Mouse (Mus musculus) heart, embryonic 11.5 days (tissue): ENCODE results near the gene Spindoc. TPM values are rescaled to one million over a fixed set of nuclear protein-coding genes. Genes with fewer than 3 reads are reported as not detected.

ENCODE experiments used
- ATAC-seq: fragments of 200-750 bp; cut with Nextera tagmentation; replicated peaks from 2 replicates; pipeline ENCODE4 v1.8.0; 2017; ENCODE audit warnings: moderate library complexity; ENCODE audit not compliant: insufficient number of reproducible peaks, low FRiP score, low TSS enrichment
- H3K27ac ChIP-seq: fragments of 300-500 bp; sonication (generic); 2 replicates; pipeline ENCODE4 v1.5.1; 2014; ENCODE audit warnings: mild to moderate bottlenecking, low read depth, low read length
- H3K27me3 ChIP-seq: fragments of 300-500 bp; sonication (generic); 2 replicates; pipeline ENCODE4 v1.6.1; 2014; ENCODE audit warnings: mild to moderate bottlenecking, low read length, mixed read lengths; ENCODE audit not compliant: control insufficient read depth, insufficient read depth
- H3K36me3 ChIP-seq: fragments of 300-500 bp; sonication (generic); 2 replicates; pipeline ENCODE4 v1.6.1; 2014; ENCODE audit warnings: mild to moderate bottlenecking, low read length, moderate library complexity, mixed read lengths; ENCODE audit not compliant: control insufficient read depth, insufficient read depth
- H3K4me1 ChIP-seq: fragments of 300-500 bp; sonication (generic); 2 replicates; pipeline ENCODE4 v1.6.1; 2014; ENCODE audit warnings: low read length; ENCODE audit not compliant: control insufficient read depth, insufficient read depth
- H3K4me2 ChIP-seq: fragments of 300-500 bp; sonication (generic); 2 replicates; pipeline ENCODE4 v1.6.1; 2014; ENCODE audit warnings: mild to moderate bottlenecking, moderate library complexity
- H3K4me3 ChIP-seq: fragments of 300-500 bp; sonication (generic); 2 replicates; pipeline ENCODE4 v1.5.1; 2014; ENCODE audit warnings: low read depth, low read length
- H3K9ac ChIP-seq: fragments of 300-500 bp; sonication (generic); 2 replicates; pipeline ENCODE4 v1.6.1; 2014; ENCODE audit warnings: mild to moderate bottlenecking, low read depth, low read length, moderate library complexity
- H3K9me3 ChIP-seq: fragments of 300-500 bp; sonication (generic); replicated peaks from 2 replicates; pipeline ENCODE4 v1.6.1; 2016; ENCODE audit warnings: low read length; ENCODE audit not compliant: control insufficient read depth
- WGBS: fragments of 180-500 bp; shearing (Covaris S2); extraction: QIAGEN DNeasy Blood & Tissue Kit; methylation state at CpG from one replicate; pipeline ENCODE4 v1.1.7; 2014; ENCODE audit not compliant: insufficient replicate concordance; 5-methylcytosine and 5-hydroxymethylcytosine counted together
- polyA plus RNA-seq: library from polyadenylated mRNA; unstranded; fragments of >200 nt; fragmentation: Nextera tagmentation; extraction: Ambion mirVana; gene quantifications from 2 replicates; pipeline ENCODE4 v1.2.1, GENCODE M21; 2014

Gene Spindoc
- polyA plus RNA-seq, 1 experiment from 2014 or later = 26.6 TPM

- H3K27ac ChIP-seq = no peak overlapping the region
- H3K27me3 ChIP-seq = no peaks in the 10 kb centered on the region
- no peak for ATAC-seq
- no peak overlapping the region for H3K4me2 ChIP-seq
- no peaks in the 10 kb centered on the region; the same call in 1 of the 2 replicates for H3K36me3 ChIP-seq
- no peak overlapping the region for H3K9ac ChIP-seq
- no peaks in the 10 kb centered on the region for H3K9me3 ChIP-seq
- no peak overlapping the region for H3K4me3 ChIP-seq
- WGBS = 77% methylated on average over 4 of the region's 4 CpGs
- peaks cover 38% of the 10 kb centered on the region for H3K4me1 ChIP-seq
Observed at GRCm38 (mm10) chr19:7335656-7336055, 47.1 kb downstream of the Spindoc start.

- Histone ChIP-seq H3K27me3 (no peaks in the 10 kb centered on the region), H3K27ac (no peak overlapping the region), H3K36me3 (no peaks in the 10 kb centered on the region; the same call in none of the 2 replicates), H3K4me2 (no peak overlapping the region), H3K9me3 (no peaks in the 10 kb centered on the region), H3K4me1 (peaks cover 26% of the 10 kb centered on the region), H3K4me3 (no peak overlapping the region), H3K9ac (no peak overlapping the region)
- ATAC-seq = no peak
- WGBS = 80% methylated on average over 2 of the region's 2 CpGs
Observed at GRCm38 (mm10) chr19:7334049-7334448, 48.7 kb downstream of the Spindoc start.

- H3K36me3 ChIP-seq = no peaks in the 10 kb centered on the region
- 91% methylated on average over 3 of the region's 3 CpGs for whole genome bisulfite sequencing
- ATAC-seq = no peak
- no peaks in the 10 kb centered on the region for H3K9me3 ChIP-seq
- H3K4me1 ChIP-seq = 0 out of 2 replicates have a peak, but pooled peaks cover 3% of the 10 kb centered on the region
- no peak overlapping the region for H3K4me3 ChIP-seq
- no peak overlapping the region for H3K9ac ChIP-seq
- H3K27ac ChIP-seq = no peak overlapping the region
- H3K4me2 ChIP-seq = no peak overlapping the region
- H3K27me3 ChIP-seq = no peaks in the 10 kb centered on the region
Observed at GRCm38 (mm10) chr19:7321391-7321790, 61.4 kb downstream of the Spindoc start.

- 67% methylated on average over 2 of the region's 2 CpGs for WGBS
Observed at GRCm38 (mm10) chr19:7320181-7320580, 62.6 kb downstream of the Spindoc start.

GRCm38 (mm10) chr19:7317716-7318115 lies 65.1 kb downstream of the Spindoc start:
- H3K4me2 ChIP-seq = no peak overlapping the region
- H3K9me3 ChIP-seq = no peaks in the 10 kb centered on the region
- H3K27me3 ChIP-seq = no peaks in the 10 kb centered on the region
- no peak overlapping the region for H3K27ac ChIP-seq
- no peak overlapping the region for H3K9ac ChIP-seq
- ATAC-seq = no peak
- peaks cover 7% of the 10 kb centered on the region; the same call in 1 of the 2 replicates for H3K4me1 ChIP-seq
- WGBS = 78% methylated on average over 4 of the region's 4 CpGs
- H3K36me3 ChIP-seq = no peaks in the 10 kb centered on the region
- no peak overlapping the region for H3K4me3 ChIP-seq

More at GRCm38 (mm10) chr19:7320181-7320580, 62.6 kb downstream of the Spindoc start:
- Histone ChIP-seq H3K27me3 (no peaks in the 10 kb centered on the region), H3K4me1 (peaks cover 5% of the 10 kb centered on the region; the same call in 1 of the 2 replicates), H3K36me3 (no peaks in the 10 kb centered on the region), H3K4me3 (no peak overlapping the region), H3K9me3 (no peaks in the 10 kb centered on the region), H3K9ac (no peak overlapping the region), H3K4me2 (no peak overlapping the region), H3K27ac (no peak overlapping the region)
- no peak for ATAC-seq

GRCm38 (mm10) chr19:7316822-7317221 lies 66.0 kb downstream of the Spindoc start:
- peaks cover 4% of the 10 kb centered on the region; the same call in 1 of the 2 replicates for H3K4me1 ChIP-seq
- no peak for ATAC-seq
- H3K27me3 ChIP-seq = no peaks in the 10 kb centered on the region
- H3K9ac ChIP-seq = no peak overlapping the region
- WGBS = 84% methylated on average over 4 of the region's 4 CpGs
- H3K9me3 ChIP-seq = no peaks in the 10 kb centered on the region
- H3K4me3 ChIP-seq = no peak overlapping the region
- no peak overlapping the region for H3K27ac ChIP-seq
- no peak overlapping the region for H3K4me2 ChIP-seq
- no peaks in the 10 kb centered on the region for H3K36me3 ChIP-seq

GRCm38 (mm10) chr19:7315587-7315984 lies 67.2 kb downstream of the Spindoc start:
- no peak overlapping the region for H3K4me3 ChIP-seq
- H3K4me2 ChIP-seq = no peak overlapping the region
- H3K9me3 ChIP-seq = no peaks in the 10 kb centered on the region
- no peaks in the 10 kb centered on the region for H3K36me3 ChIP-seq
- no peaks in the 10 kb centered on the region for H3K27me3 ChIP-seq
- H3K4me1 ChIP-seq = peaks cover 16% of the 10 kb centered on the region
- ATAC-seq = no peak
- 86% methylated on average over 4 of the region's 4 CpGs for WGBS
- H3K27ac ChIP-seq = no peak overlapping the region
- H3K9ac ChIP-seq = no peak overlapping the region

- no peak overlapping the region for H3K4me2 ChIP-seq
- no peak overlapping the region for H3K9ac ChIP-seq
- no peaks in the 10 kb centered on the region for H3K27me3 ChIP-seq
- H3K9me3 ChIP-seq = no peaks in the 10 kb centered on the region
- ATAC-seq = no peak
- no peaks in the 10 kb centered on the region for H3K36me3 ChIP-seq
- H3K4me3 ChIP-seq = no peak overlapping the region
- peaks cover 21% of the 10 kb centered on the region for H3K4me1 ChIP-seq
- WGBS = 75% methylated on average over 8 of the region's 8 CpGs
- no peak overlapping the region for H3K27ac ChIP-seq
Observed at GRCm38 (mm10) chr19:7314976-7315586, 67.7 kb downstream of the Spindoc start.

- Histone ChIP-seq H3K4me3 (no peak overlapping the region), H3K4me2 (no peak overlapping the region), H3K27ac (no peak overlapping the region), H3K9ac (no peak overlapping the region), H3K4me1 (peaks cover 35% of the 10 kb centered on the region), H3K9me3 (no peaks in the 10 kb centered on the region), H3K36me3 (no peaks in the 10 kb centered on the region), H3K27me3 (no peaks in the 10 kb centered on the region)
- WGBS = 67% methylated on average over 2 of the region's 2 CpGs
- ATAC-seq = no peak
Observed at GRCm38 (mm10) chr19:7313660-7314059, 69.1 kb downstream of the Spindoc start.
